Mouse (Mus musculus) G1E (cell line): ENCODE measurements at regions not wholly inside any gene's neighbourhood (a gene's known extent, or its start where the extent isn't known, plus 50 kb on each side); places are given as distances from the start of the nearest gene placed in this dataset.

Experiments
- CTCF ChIP-seq: IDR thresholded peaks from 2 replicates; pipeline ENCODE4 v1.5.1; 2012; ENCODE audit warnings: low read depth, low read length, inconsistent platforms, mixed read lengths
- POLR2AphosphoS5 ChIP-seq: IDR thresholded peaks from 2 replicates; pipeline ENCODE4 v1.6.1; 2012; ENCODE audit warnings: low read depth, low read length, inconsistent platforms; ENCODE audit not compliant: insufficient replicate concordance
- TAL1 ChIP-seq: conservative IDR thresholded peaks from 2 replicates; pipeline ENCODE4 v1.6.1; 2012; ENCODE audit warnings: low read depth, low read length, inconsistent platforms, mixed read lengths

DNA sequence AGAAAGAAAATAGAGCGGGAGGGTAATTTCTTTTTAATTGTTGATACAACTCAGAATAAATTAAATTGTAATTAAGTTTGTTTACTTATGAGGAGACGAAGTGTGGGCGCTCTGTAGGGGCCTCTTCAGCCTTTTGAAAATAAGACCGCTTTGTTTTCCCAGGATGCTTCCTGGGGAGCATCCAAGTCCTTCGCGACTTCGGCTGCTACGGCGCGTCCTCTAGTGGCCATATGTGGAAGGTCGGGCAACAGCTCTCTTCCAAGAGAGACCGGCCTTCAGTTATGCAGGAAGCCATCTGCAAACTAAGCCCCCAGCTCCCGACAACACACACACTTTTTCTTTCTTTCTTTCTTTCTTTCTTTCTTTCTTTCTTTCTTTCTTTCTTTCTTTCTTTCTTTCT lies 54.1 kb upstream of the Smg1 start:
- TF ChIP-seq CTCF (peak; percentile 49), TAL1 (no peak), POLR2AphosphoS5 (no peak)
